Mouse (Mus musculus) forebrain, embryonic 11.5 days (tissue): ENCODE results near the gene Pno1. TPM values are rescaled to one million over a fixed set of nuclear protein-coding genes. Genes with fewer than 3 reads are reported as not detected.

Source experiments
- ATAC-seq: fragments of 200-750 bp; cut with Nextera tagmentation; replicated peaks from 2 replicates; pipeline ENCODE4 v1.8.0; 2017; ENCODE audit warnings: moderate TSS enrichment; ENCODE audit not compliant: low FRiP score
- DNase-seq: peaks from one replicate; pipeline ENCODE4 v3.0.0-alpha.2; 2017; ENCODE audit warnings: low spot score
- H3K27ac ChIP-seq: fragments of 300-500 bp; sonication (generic); 2 replicates; pipeline ENCODE4 v1.5.1; 2014; ENCODE audit warnings: low read depth, low read length
- H3K27me3 ChIP-seq: fragments of 300-500 bp; sonication (generic); 2 replicates; pipeline ENCODE4 v1.6.1; 2014; ENCODE audit warnings: mild to moderate bottlenecking, low read length, mixed read lengths; ENCODE audit not compliant: control insufficient read depth, insufficient read depth
- H3K36me3 ChIP-seq: fragments of 300-500 bp; sonication (generic); 2 replicates; pipeline ENCODE4 v1.6.1; 2014; ENCODE audit warnings: mild to moderate bottlenecking, low read length, moderate library complexity, mixed read lengths; ENCODE audit not compliant: control insufficient read depth, insufficient read depth
- H3K4me1 ChIP-seq: fragments of 300-500 bp; sonication (generic); replicated peaks from 2 replicates; pipeline ENCODE4 v1.6.1; 2014; ENCODE audit warnings: low read length, mixed read lengths; ENCODE audit not compliant: control insufficient read depth, insufficient read depth
- H3K4me2 ChIP-seq: fragments of 300-500 bp; sonication (generic); 2 replicates; pipeline ENCODE4 v1.6.1; 2014; ENCODE audit warnings: low read depth, mild to moderate bottlenecking, low read length, moderate library complexity, mixed read lengths; ENCODE audit not compliant: severe bottlenecking
- H3K4me3 ChIP-seq: fragments of 300-500 bp; sonication (generic); 2 replicates; pipeline ENCODE4 v1.5.1; 2014; ENCODE audit warnings: low read depth, low read length
- H3K9ac ChIP-seq: fragments of 300-500 bp; sonication (generic); 2 replicates; pipeline ENCODE4 v1.6.1; 2014; ENCODE audit warnings: low read length
- H3K9me3 ChIP-seq: fragments of 300-500 bp; sonication (generic); 2 replicates; pipeline ENCODE4 v1.6.1; 2016; ENCODE audit warnings: low read length, mixed read lengths; ENCODE audit not compliant: control insufficient read depth
- WGBS: fragments of 180-500 bp; shearing (Covaris S2); extraction: QIAGEN DNeasy Blood & Tissue Kit; methylation state at CpG from one replicate; pipeline ENCODE4 v1.1.7; 2014; 5-methylcytosine and 5-hydroxymethylcytosine counted together
- polyA plus RNA-seq: library from polyadenylated mRNA; unstranded; fragments of >200 nt; fragmentation: Nextera tagmentation; extraction: Ambion mirVana; gene quantifications from 2 replicates; pipeline ENCODE4 v1.2.1, GENCODE M21; 2014

Gene Pno1
- polyA plus RNA-seq, 1 experiment from 2014 or later, result 95.2 TPM

DNA sequence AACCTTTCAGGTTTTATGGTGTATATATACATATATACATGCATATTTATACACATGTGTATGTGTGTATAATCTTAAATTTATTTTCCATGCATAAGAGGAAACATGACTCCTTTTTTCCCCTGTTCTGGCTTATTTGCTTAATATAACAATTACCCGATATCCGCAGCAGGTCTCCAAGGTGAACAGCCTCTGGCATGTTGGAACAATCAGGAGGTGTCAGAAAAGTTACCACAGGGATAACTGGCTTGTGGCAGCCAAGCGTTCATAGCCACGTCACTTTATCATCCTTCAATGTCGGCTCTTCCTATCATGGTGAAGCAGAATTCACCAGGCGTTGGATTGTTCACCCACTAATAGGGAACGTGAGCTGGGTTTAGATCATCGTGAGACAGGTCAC lies 9.8 kb upstream of the Pno1 start:
- Histone ChIP-seq H3K9ac (no peak overlapping the region), H3K4me1 (no peaks in the 10 kb centered on the region), H3K9me3 (no peaks in the 10 kb centered on the region), H3K27me3 (no peaks in the 10 kb centered on the region), H3K4me2 (no peak overlapping the region), H3K27ac (no peak overlapping the region), H3K36me3 (no peaks in the 10 kb centered on the region), H3K4me3 (no peak overlapping the region)
- WGBS, result 95% methylated on average over 8 of the region's 8 CpGs
- no peak for ATAC-seq
- DNase-seq, result no peak

GRCm38 (mm10) chr11:17215475-17215874 lies 4.1 kb upstream of the Pno1 start:
- H3K4me1 ChIP-seq, result no peaks in the 10 kb centered on the region; the same call in 1 of the 2 replicates
- WGBS, result 90% methylated on average over 3 of the region's 3 CpGs
- DNase-seq, result no peak
- H3K9me3 ChIP-seq, result no peaks in the 10 kb centered on the region
- no peak overlapping the region for H3K27ac ChIP-seq
- no peaks in the 10 kb centered on the region for H3K27me3 ChIP-seq
- H3K36me3 ChIP-seq, result no peaks in the 10 kb centered on the region
- no peak for ATAC-seq
- H3K4me3 ChIP-seq, result no peak overlapping the region
- no peak overlapping the region for H3K4me2 ChIP-seq
- H3K9ac ChIP-seq, result no peak overlapping the region

- 75% methylated on average over 5 of the region's 5 CpGs for WGBS
- no peak for DNase-seq
- Histone ChIP-seq H3K27me3 (no peaks in the 10 kb centered on the region), H3K4me2 (peak overlapping the region; percentile 9; the same call in 1 of the 2 replicates), H3K9me3 (no peaks in the 10 kb centered on the region), H3K4me1 (no peaks in the 10 kb centered on the region; the same call in 1 of the 2 replicates), H3K9ac (no peak overlapping the region), H3K27ac (no peak overlapping the region), H3K36me3 (no peaks in the 10 kb centered on the region), H3K4me3 (no peak overlapping the region)
- ATAC-seq, result no peak
These were observed 1.6 kb upstream of the Pno1 start for GRCm38 (mm10) chr11:17212903-17213509.

DNA sequence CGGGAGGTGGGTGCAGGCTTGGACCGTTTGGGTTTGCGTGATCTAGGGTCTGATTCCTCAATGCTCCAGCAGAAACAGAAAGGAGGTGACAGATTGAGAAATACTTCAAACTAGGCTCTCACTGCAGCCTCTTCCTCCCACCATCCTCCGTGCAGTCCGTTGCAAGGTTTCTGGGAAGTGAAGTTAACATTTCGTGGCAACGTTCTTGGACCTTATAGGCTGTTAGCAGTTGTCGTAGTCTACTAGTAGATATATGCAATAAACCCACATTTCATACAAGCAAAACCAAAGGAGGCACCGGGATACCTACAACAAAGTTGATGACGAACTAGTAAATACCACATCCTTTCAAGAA lies 750 bp upstream of the Pno1 start:
- 4% methylated on average over 10 of the region's 10 CpGs for WGBS
- Histone ChIP-seq H3K9ac (peak overlapping the region; percentile 85), H3K9me3 (no peaks in the 10 kb centered on the region), H3K4me2 (peak overlapping the region; percentile 75), H3K4me1 (no peaks in the 10 kb centered on the region; the same call in 1 of the 2 replicates), H3K36me3 (no peaks in the 10 kb centered on the region; the same call in 1 of the 2 replicates), H3K4me3 (peak overlapping the region; percentile 86), H3K27me3 (no peaks in the 10 kb centered on the region), H3K27ac (no peak overlapping the region)
- DNase-seq (no peak), ATAC-seq (no peak)

DNA sequence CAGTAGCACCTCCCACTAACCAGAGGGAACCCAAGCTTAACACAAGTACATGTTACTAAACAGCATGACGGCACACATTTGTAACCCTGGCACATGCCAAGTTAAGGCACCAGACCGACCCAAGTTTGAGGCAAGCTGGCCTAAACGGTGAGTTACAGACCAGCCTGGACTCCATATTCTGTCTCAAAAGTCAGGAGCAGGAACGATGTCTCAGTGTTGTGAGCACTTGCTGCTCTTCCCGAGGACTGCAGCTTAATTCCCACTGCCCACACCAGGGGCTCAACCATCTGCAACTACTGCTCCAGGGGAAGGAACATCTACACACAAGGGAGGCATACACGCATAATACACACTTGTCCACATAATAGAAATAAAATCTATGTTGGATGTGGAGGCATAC lies 8.9 kb downstream of the Pno1 start:
- DNase-seq (no peak), ATAC-seq (no peak)
- H3K27me3 ChIP-seq, result no peaks in the 10 kb centered on the region
- no peaks in the 10 kb centered on the region for H3K9me3 ChIP-seq
- 91% methylated on average over 6 of the region's 6 CpGs for WGBS
- H3K4me3 ChIP-seq, result no peak overlapping the region
- no peaks in the 10 kb centered on the region for H3K4me1 ChIP-seq
- H3K27ac ChIP-seq, result no peak overlapping the region
- H3K4me2 ChIP-seq, result no peak overlapping the region
- no peaks in the 10 kb centered on the region for H3K36me3 ChIP-seq
- H3K9ac ChIP-seq, result no peak overlapping the region

- DNase-seq (no peak), ATAC-seq (no peak)
- Histone ChIP-seq H3K4me1 (no peaks in the 10 kb centered on the region), H3K9me3 (no peaks in the 10 kb centered on the region), H3K36me3 (peaks cover 3% of the 10 kb centered on the region; the same call in 1 of the 2 replicates), H3K27ac (no peak overlapping the region), H3K27me3 (no peaks in the 10 kb centered on the region), H3K9ac (no peak overlapping the region), H3K4me2 (no peak overlapping the region), H3K4me3 (no peak overlapping the region)
- WGBS, result 93% methylated on average over 4 of the region's 4 CpGs
These were observed 10.4 kb downstream of the Pno1 start for GRCm38 (mm10) chr11:17200936-17201335.

GRCm38 (mm10) chr11:17199840-17200501 lies 11.4 kb downstream of the Pno1 start:
- no peak overlapping the region for H3K4me2 ChIP-seq
- H3K4me1 ChIP-seq, result no peaks in the 10 kb centered on the region
- peaks cover 3% of the 10 kb centered on the region; the same call in 1 of the 2 replicates for H3K36me3 ChIP-seq
- ATAC-seq, result no peak
- H3K9ac ChIP-seq, result no peak overlapping the region
- no peak for DNase-seq
- H3K27ac ChIP-seq, result no peak overlapping the region
- no peak overlapping the region for H3K4me3 ChIP-seq
- 89% methylated on average over 3 of the region's 3 CpGs for WGBS
- H3K9me3 ChIP-seq, result no peaks in the 10 kb centered on the region
- H3K27me3 ChIP-seq, result no peaks in the 10 kb centered on the region

- Histone ChIP-seq H3K4me3 (no peak overlapping the region), H3K27ac (no peak overlapping the region), H3K4me2 (no peak overlapping the region), H3K9me3 (no peaks in the 10 kb centered on the region), H3K9ac (no peak overlapping the region), H3K36me3 (peaks cover 3% of the 10 kb centered on the region; the same call in 1 of the 2 replicates), H3K27me3 (no peaks in the 10 kb centered on the region), H3K4me1 (no peaks in the 10 kb centered on the region)
- ATAC-seq (no peak), DNase-seq (no peak)
- 94% methylated on average over 5 of the region's 5 CpGs for WGBS
These were observed 12.2 kb downstream of the Pno1 start for GRCm38 (mm10) chr11:17199170-17199569.
